ENCODE assay signal across 8 mouse cellular contexts in the genomic region with DNA sequence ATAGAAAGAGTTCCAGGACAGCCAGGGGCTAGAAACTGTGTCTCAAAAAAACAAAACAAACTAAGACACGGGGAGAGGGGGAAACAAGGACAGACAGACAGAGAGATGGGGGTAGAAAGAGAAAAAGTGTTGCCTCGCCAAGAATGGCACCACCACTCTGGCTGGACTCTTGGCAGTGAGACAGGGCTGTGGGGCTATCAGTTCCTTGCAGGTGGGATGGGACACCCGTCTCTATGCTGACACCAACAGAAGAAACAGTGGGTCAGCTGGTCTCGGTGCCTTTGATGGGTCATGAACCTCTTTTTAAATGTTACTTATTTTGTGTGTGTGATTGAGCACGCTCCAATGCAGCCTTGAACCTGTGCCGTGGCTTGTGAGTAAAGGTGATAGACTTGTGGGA. TPM values are rescaled to one million over a fixed set of nuclear protein-coding genes. Genes with fewer than 3 reads are reported as not detected.
DNase-seq lines count a peak whose midpoint lies in the region; ATAC-seq and TF ChIP-seq lines count a peak whose summit lies in the region.

No protein-coding gene starts in this region.

- H3K27me3 ChIP-seq in lung, embryonic 14.5 days (ENCODE audit: insufficient read depth, low read length): no peaks in the 10 kb centered on the region
- H3K27me3 ChIP-seq in hindbrain, postnatal 0 days (ENCODE audit: insufficient read depth, low read length): no peaks in the 10 kb centered on the region
- no peaks in the 10 kb centered on the region for H3K27me3 ChIP-seq in stomach, embryonic 15.5 days (replicated peaks)

- WGBS in lung, embryonic 14.5 days: 70% methylated on average over 6 of the region's 6 CpGs
- 72% methylated on average over 6 of the region's 6 CpGs for WGBS in hindbrain, postnatal 0 days
- WGBS in stomach, embryonic 15.5 days: 72% methylated on average over 6 of the region's 6 CpGs

- no peaks in the 10 kb centered on the region for H3K36me3 ChIP-seq in lung, embryonic 14.5 days (ENCODE audit: insufficient read depth)
- no peaks in the 10 kb centered on the region for H3K36me3 ChIP-seq in hindbrain, postnatal 0 days (ENCODE audit: insufficient read depth, low read length)
- H3K36me3 ChIP-seq in stomach, embryonic 15.5 days: no peaks in the 10 kb centered on the region

- H3K27ac ChIP-seq in lung, embryonic 14.5 days (ENCODE audit: low read depth): peak overlapping the region; percentile 89
- H3K27ac ChIP-seq in hindbrain, postnatal 0 days: peak overlapping the region; percentile 70
- H3K27ac ChIP-seq in stomach, embryonic 15.5 days: peak overlapping the region; percentile 89

- no peaks in the 10 kb centered on the region for H3K9me3 ChIP-seq in lung, embryonic 14.5 days (ENCODE audit: low read depth, low read length)
- 0 out of 2 replicates have a peak, but pooled peaks cover 2% of the 10 kb centered on the region for H3K9me3 ChIP-seq in hindbrain, postnatal 0 days (ENCODE audit: low read length)
- no peaks in the 10 kb centered on the region for H3K9me3 ChIP-seq in stomach, embryonic 15.5 days

- DNase-seq in heart, adult 11 months: peak; percentile 89
- no peak for DNase-seq in heart, postnatal 25 days (ENCODE audit: low spot score)
- no peak for DNase-seq in lung, embryonic 14.5 days
- DNase-seq in lung, postnatal 36 days: no peak
- no peak for DNase-seq in hindbrain, postnatal 0 days (ENCODE audit: low spot score)
- DNase-seq in thymus, postnatal 36 days: no peak
- DNase-seq in adrenal gland, postnatal 4 days (ENCODE audit: low spot score in 2 of 2): no peak

- H3K9ac ChIP-seq in lung, embryonic 14.5 days: no peak overlapping the region
- no peak overlapping the region; the same call in 1 of the 2 replicates for H3K9ac ChIP-seq in hindbrain, postnatal 0 days (replicated peaks; ENCODE audit: low read length)
- H3K9ac ChIP-seq in stomach, embryonic 15.5 days: no peak overlapping the region

- H3K4me1 ChIP-seq in lung, embryonic 14.5 days (ENCODE audit: insufficient read depth): peaks cover 13% of the 10 kb centered on the region
- H3K4me1 ChIP-seq in hindbrain, postnatal 0 days (ENCODE audit: insufficient read depth, low read length): peaks cover 9% of the 10 kb centered on the region
- peaks cover 10% of the 10 kb centered on the region; the same call in 1 of the 2 replicates for H3K4me1 ChIP-seq in stomach, embryonic 15.5 days

- TF ChIP-seq CTCF in lung, embryonic 14.5 days (IDR thresholded peaks at IDR 0.05; ENCODE audit: low read depth): no peak
- TF ChIP-seq CTCF in hindbrain, postnatal 0 days (IDR thresholded peaks at IDR 0.05; ENCODE audit: low read depth): no peak

- intact Hi-C loops in heart, postnatal 25 days (cut with DNase I): no loop called here

- ATAC-seq in lung, embryonic 14.5 days (ENCODE audit: insufficient read depth): no peak
- ATAC-seq in hindbrain, postnatal 0 days: no peak
- ATAC-seq in stomach, embryonic 15.5 days (ENCODE audit: insufficient read depth, low FRiP score, low read depth): no peak

- H3K4me2 ChIP-seq in lung, embryonic 14.5 days: peak overlapping the region; percentile 86
- H3K4me2 ChIP-seq in hindbrain, postnatal 0 days (ENCODE audit: low read depth, low read length): peak overlapping the region; percentile 67; the same call in 1 of the 2 replicates
- no peak overlapping the region for H3K4me2 ChIP-seq in stomach, embryonic 15.5 days

- H3K4me3 ChIP-seq in lung, embryonic 14.5 days (ENCODE audit: low read depth, low read length): no peak overlapping the region; the same call in 1 of the 2 replicates
- no peak overlapping the region for H3K4me3 ChIP-seq in hindbrain, postnatal 0 days (ENCODE audit: low read length)
- H3K4me3 ChIP-seq in stomach, embryonic 15.5 days (replicated peaks): no peak overlapping the region

RNA-seq across cellular contexts. Expression of gene Slc12a9, which starts 6.8 kb away (rescaled TPM):
- total RNA-seq in heart, postnatal 25 days (2021): 1 to 10 TPM; 2.7 to 3.0 TPM
- polyA plus RNA-seq in lung, embryonic 14.5 days (2014; fragmentation: Nextera tagmentation; extraction: Ambion mirVana): 9.7 and 10.2 TPM in 2 replicates
- 32.6 and 41.3 TPM in 2 replicates for total RNA-seq in hindbrain, postnatal 0 days (2014; rRNA removed)
- polyA plus RNA-seq in hindbrain, postnatal 0 days (2015; fragmentation: Nextera tagmentation; extraction: Ambion mirVana): 27.3 and 27.6 TPM in 2 replicates
- polyA plus RNA-seq in stomach, embryonic 15.5 days (2015; fragmentation: Nextera tagmentation; extraction: Ambion mirVana): 13.0 and 14.5 TPM in 2 replicates
- total RNA-seq in adrenal gland, postnatal 4 days (2021): 10 to 100 TPM; 16.3 to 19.4 TPM

RNA-seq across cellular contexts. Expression of gene Ephb4, which starts 9.7 kb away (rescaled TPM):
- total RNA-seq in heart, postnatal 25 days (2021): 10 to 100 TPM; 52.5 to 64.2 TPM
- polyA plus RNA-seq in lung, embryonic 14.5 days (2014; fragmentation: Nextera tagmentation; extraction: Ambion mirVana): 68.6 and 78.0 TPM in 2 replicates
- 18.3 and 18.9 TPM in 2 replicates for total RNA-seq in hindbrain, postnatal 0 days (2014; rRNA removed)
- 4.8 and 5.5 TPM in 2 replicates for polyA plus RNA-seq in hindbrain, postnatal 0 days (2015; fragmentation: Nextera tagmentation; extraction: Ambion mirVana)
- polyA plus RNA-seq in stomach, embryonic 15.5 days (2015; fragmentation: Nextera tagmentation; extraction: Ambion mirVana): 35.5 and 41.4 TPM in 2 replicates
- 10 to 100 TPM; 88.1 to 89.4 TPM for total RNA-seq in adrenal gland, postnatal 4 days (2021)

RNA-seq across cellular contexts. Expression of gene Trip6, which starts 26.0 kb away (rescaled TPM):
- total RNA-seq in heart, postnatal 25 days (2021): 10 to 100 TPM; 10.8 to 13.3 TPM
- polyA plus RNA-seq in lung, embryonic 14.5 days (2014; fragmentation: Nextera tagmentation; extraction: Ambion mirVana): 87.1 and 89.3 TPM in 2 replicates
- total RNA-seq in hindbrain, postnatal 0 days (2014; rRNA removed): 14.3 and 15.0 TPM in 2 replicates
- polyA plus RNA-seq in hindbrain, postnatal 0 days (2015; fragmentation: Nextera tagmentation; extraction: Ambion mirVana): 13.9 and 15.5 TPM in 2 replicates
- polyA plus RNA-seq in stomach, embryonic 15.5 days (2015; fragmentation: Nextera tagmentation; extraction: Ambion mirVana): 73.2 and 73.4 TPM in 2 replicates
- 10 to 100 TPM; 60.0 to 61.2 TPM for total RNA-seq in adrenal gland, postnatal 4 days (2021)

RNA-seq across cellular contexts. Expression of gene Srrt, which starts 32.7 kb away (rescaled TPM):
- 10 to 100 TPM; 67.1 to 67.7 TPM for total RNA-seq in heart, postnatal 25 days (2021)
- 137 and 141 TPM in 2 replicates for polyA plus RNA-seq in lung, embryonic 14.5 days (2014; fragmentation: Nextera tagmentation; extraction: Ambion mirVana)
- total RNA-seq in hindbrain, postnatal 0 days (2014; rRNA removed): 82.9 and 98.9 TPM in 2 replicates
- 55.5 and 57.0 TPM in 2 replicates for polyA plus RNA-seq in hindbrain, postnatal 0 days (2015; fragmentation: Nextera tagmentation; extraction: Ambion mirVana)
- polyA plus RNA-seq in stomach, embryonic 15.5 days (2015; fragmentation: Nextera tagmentation; extraction: Ambion mirVana): 113 and 122 TPM in 2 replicates
- 100 to 1,000 TPM; 236 to 269 TPM for total RNA-seq in adrenal gland, postnatal 4 days (2021)

RNA-seq across cellular contexts. Expression of gene Ufsp1, which starts 45.8 kb away (rescaled TPM):
- total RNA-seq in heart, postnatal 25 days (2021): 1 to 10 TPM; 8.3 to 8.7 TPM
- 4.4 and 4.6 TPM in 2 replicates for polyA plus RNA-seq in lung, embryonic 14.5 days (2014; fragmentation: Nextera tagmentation; extraction: Ambion mirVana)
- total RNA-seq in hindbrain, postnatal 0 days (2014; rRNA removed): 35.5 TPM in 2 replicates
- 32.1 and 33.3 TPM in 2 replicates for polyA plus RNA-seq in hindbrain, postnatal 0 days (2015; fragmentation: Nextera tagmentation; extraction: Ambion mirVana)
- polyA plus RNA-seq in stomach, embryonic 15.5 days (2015; fragmentation: Nextera tagmentation; extraction: Ambion mirVana): 7.8 and 8.7 TPM in 2 replicates
- 10 to 100 TPM; 10.6 to 11.0 TPM for total RNA-seq in adrenal gland, postnatal 4 days (2021)
